Mouse (Mus musculus): ENCODE data around the gene Ints13.

The Ints13 gene

GRCm38 (mm10) chr6:146538661-146539060, 39.0 kb downstream of the Ints13 start:
- DNase-seq (ENCODE audit: low read depth), result peak; percentile 40

- DNase-seq (ENCODE audit: low read depth), result no peak
These were observed 39.6 kb downstream of the Ints13 start for GRCm38 (mm10) chr6:146538071-146538470.

DNA sequence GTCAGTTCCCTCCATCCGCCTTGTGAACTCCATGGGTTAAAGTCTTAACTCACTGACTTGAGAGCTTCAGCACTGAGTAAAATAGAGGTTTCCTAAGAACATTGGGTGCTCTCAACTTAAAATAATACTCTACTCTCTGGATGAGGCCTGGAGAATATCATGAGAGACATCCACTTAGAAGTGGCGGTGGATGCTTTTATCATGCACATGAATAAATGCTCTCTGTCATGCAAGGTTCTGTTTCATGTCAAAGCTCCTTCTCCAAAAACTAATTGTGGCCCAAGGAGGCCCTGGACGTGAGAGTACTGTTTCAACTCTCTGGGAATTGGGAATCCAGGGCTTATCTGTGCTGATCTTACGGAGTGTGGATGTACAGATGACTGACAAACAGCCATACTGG, 40.5 kb downstream of the Ints13 start:
- no peak for DNase-seq (ENCODE audit: low read depth)

GRCm38 (mm10) chr6:146535501-146535900, 42.1 kb downstream of the Ints13 start:
- no peak for DNase-seq (ENCODE audit: low read depth)

DNA sequence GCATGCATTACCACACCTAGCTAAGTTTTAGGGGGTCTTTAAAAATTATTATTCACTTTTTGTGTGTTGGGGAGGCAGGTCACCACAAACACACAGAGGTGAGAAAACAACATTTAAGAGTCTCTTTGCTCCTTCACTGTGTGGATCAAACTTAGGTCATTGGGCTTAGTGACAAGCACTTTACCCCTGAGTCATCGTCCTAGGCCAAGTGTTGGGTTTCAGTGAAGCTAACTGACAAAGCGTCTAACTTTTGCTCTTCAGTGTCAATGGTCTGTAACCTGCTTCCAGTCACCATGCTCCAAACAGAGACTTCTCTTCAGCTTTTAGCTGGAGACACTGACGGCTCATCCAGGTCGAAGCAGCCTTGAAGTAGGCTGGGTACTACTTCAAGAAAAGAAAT, 44.5 kb downstream of the Ints13 start:
- no peak for DNase-seq (ENCODE audit: low read depth)

DNA sequence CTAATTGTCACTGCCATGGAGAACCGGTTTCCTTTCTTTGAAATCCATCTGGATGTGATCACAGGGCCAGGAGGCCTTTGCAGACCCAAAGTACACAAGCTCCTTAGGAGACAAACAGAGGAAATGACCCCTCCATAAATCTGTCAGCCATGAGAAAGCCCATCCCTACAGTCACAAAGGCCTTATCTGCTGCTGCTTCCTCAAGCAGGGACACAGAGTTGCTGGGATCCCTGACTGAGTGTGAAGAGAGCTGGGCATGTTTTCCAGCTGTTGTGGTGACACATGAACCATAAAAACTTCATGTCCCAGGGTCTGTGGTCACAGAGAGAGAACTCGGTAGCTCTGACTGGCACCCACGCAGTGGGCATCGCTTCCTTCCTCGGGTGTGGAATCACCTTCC, 46.9 kb downstream of the Ints13 start:
- no peak for DNase-seq (ENCODE audit: low read depth)

DNA sequence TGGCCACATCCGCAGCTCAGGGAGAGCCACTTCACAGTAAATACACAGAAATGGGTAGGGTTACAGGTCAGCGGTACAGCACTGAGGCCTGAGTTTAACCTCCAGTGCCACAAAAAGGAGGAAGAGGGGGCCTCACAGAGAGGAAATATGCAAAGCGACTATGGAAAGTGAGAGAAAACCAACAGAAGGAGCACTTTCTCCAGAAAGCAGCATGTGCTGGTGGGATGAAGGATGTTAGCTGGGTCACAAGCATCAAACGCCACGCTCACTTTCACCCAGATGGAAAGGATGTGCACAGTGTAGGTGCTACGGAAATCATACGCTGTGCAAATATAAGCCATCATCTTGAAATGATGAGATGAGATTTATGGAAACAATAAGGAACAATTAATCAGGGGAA, 47.3 kb downstream of the Ints13 start:
- no peak for DNase-seq (ENCODE audit: low read depth)

GRCm38 (mm10) chr6:146527537-146527936, 50.1 kb downstream of the Ints13 start:
- DNase-seq (ENCODE audit: low read depth), result peak; percentile 81

GRCm38 (mm10) chr6:146525500-146525899, 52.1 kb downstream of the Ints13 start:
- no peak for DNase-seq (ENCODE audit: low read depth)

DNA sequence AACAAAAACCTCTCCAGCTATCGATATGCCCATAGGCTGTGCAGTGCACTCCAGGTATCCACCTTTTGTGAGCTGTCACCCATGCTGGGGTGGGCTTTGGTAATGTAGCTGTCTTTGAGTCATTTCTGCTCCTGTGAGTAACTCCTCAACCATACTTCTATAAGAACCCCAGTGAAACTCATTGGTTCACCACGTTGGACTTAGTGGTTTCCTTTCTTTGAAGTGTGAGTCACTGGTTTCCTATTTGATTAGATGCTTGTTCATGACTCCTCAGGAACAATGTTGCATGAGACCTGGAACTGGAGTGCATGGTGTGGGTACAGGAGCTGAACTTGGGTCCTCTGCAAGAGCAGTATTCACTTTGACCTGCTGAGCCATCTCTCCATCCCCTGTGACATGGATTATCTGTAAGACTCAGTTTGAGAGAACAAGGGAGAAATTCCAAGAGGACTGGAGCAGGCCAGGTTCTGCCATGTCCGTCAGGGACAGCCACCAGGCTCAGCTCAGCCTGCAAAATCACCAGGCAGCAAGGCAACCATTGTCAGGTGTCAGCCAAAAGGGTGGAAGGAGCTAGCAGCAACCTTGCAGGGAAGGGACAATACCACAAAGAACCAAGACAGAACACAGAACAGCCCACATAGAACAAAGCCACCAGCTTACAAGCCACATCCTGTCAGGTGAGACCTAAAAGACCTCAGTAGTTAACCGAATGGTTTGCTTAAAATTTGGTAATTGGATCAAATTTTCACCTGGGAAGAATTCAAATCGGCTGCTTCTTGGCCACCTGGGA, 56.0 kb downstream of the Ints13 start:
- no peak for DNase-seq (ENCODE audit: low read depth)

DNA sequence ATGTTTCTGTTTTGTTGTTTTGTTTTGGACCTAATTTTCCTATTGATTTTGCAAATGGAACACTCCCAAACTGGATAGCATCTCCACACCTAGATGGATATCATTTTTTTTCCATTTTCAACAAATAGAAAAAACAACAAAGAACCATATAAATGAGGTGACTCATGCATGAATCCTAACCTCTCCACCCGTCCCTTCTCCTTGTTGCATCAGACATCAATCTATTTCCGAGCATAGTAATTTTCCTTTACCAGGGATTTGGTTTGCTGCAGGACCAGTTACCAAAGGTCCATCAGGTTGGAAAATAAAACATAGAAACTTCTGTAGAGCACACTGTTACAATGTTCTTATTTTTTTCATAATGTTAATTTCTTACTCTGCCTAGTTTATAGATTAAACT, 58.6 kb downstream of the Ints13 start:
- peak; percentile 38 for DNase-seq (ENCODE audit: low read depth)

DNA sequence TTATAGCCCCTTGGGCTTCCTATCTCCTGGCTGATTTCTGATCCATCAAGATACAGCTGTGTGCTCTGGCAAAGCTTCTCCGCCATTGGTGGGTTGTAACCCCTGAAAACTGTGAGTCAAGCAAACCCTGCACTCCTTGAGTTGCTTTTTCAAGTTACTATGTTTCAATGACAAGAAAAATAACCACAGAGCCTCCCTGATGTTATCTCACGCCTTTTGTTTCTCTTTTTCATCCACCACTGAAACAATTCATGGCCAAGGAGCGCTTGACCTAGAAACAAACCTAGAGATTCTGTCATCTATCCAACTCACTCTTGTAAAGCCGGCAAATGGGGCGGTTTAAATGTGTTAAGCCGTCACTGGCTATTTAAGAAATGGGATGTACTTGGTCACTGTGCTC, 61.7 kb downstream of the Ints13 start:
- DNase-seq (ENCODE audit: low read depth), result no peak

- DNase-seq (ENCODE audit: low read depth), result no peak
These were observed 63.1 kb downstream of the Ints13 start for GRCm38 (mm10) chr6:146514531-146514948.

DNA sequence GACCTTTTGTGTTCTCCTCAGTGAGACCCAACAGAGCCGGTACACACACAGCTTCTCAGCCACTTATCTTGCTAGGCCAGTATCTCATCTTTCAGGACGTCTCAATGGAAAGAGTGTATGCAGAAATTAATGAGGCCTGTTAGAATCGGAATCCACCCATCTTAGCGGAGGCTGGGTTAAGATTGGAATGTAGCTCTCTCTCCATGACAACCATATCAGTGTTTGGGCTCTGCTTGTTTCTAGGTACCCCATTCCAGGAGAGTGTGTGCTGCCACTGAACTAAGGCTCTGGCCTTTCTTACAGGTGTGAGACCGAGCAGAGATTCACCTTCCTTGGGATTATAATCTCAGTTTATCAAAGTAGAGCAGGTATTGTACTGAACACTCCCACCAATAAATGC, 63.7 kb downstream of the Ints13 start:
- no peak for DNase-seq (ENCODE audit: low read depth)

DNA sequence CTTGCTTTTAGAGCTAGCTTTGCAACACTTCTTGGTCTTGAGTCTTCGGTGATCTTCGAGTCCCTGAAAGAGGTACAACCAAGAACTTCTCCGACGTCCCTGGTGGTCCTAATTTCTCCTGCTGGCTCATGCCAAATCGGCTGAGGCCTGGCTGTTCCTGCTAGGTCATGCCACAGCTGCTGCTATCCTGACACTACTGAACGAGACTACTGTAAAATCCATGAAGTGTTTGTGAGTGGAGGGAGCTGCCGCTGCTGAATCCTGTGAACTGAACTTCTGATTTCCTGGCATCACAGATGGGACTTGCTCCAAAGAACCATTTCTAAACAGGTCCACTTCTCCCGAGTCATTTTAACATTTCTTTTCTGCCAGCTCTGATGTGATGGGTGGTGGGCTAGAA, 64.3 kb downstream of the Ints13 start:
- no peak for DNase-seq (ENCODE audit: low read depth)

GRCm38 (mm10) chr6:146511511-146511910, 66.1 kb downstream of the Ints13 start:
- no peak for DNase-seq (ENCODE audit: low read depth)

DNA sequence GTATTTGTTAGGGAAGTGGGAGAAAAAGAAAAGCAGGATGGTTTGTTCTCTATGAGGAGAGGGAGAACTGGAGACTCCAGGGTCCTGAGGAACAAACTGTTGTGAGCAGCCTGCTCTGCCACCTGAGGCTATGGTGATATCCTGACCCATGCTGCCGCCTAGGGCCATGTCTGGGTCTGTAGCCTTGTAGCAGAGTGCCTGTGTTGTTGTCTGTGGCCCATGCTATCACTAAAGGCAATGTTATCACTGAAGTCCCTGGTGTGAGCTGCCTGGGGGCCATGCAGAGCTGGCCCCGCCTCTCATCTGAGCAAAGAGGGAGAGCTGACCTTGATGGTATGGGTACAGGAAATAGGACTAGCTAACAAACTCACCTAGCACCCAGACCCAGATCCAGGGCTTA, 67.7 kb downstream of the Ints13 start:
- DNase-seq (ENCODE audit: low read depth), result no peak

DNA sequence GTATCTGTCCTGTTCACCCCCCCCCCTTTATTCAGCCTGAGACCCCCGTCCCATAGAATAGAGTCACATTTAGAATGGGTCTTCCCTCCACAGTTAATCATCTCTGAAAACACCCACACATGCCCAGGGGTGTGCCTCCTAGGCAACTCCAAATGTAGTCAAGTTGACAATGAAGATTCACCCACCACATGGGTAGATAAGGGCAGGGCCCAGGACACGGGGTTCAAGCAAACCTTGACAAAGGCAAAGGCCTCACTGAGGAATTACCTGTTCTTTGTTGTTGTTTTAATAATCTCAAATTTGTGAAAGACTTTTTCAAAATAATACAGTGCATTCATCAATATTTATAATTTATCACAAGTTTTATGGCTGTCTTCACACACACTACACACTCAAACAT, 73.2 kb downstream of the Ints13 start:
- DNase-seq (ENCODE audit: low read depth), result no peak

DNA sequence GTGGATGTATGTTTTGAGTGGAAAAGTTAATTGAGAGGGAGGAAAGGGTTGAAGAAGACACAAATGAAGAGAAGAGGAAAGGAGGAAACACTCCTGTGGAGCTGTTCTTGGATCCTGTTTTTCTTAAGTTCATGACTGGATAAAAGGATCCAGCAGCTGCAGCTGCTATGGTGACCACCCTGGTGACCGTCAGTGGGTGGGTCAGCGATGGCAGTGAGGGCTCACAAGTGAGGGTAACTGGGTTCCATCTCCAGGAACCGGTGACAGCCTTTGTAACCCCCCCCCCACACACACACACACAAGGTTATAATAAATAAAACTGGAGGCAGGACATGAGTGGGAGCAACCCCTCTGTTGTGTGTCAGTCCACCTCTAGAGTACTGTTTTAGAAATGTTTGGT, 74.8 kb downstream of the Ints13 start:
- no peak for DNase-seq (ENCODE audit: low read depth)

DNA sequence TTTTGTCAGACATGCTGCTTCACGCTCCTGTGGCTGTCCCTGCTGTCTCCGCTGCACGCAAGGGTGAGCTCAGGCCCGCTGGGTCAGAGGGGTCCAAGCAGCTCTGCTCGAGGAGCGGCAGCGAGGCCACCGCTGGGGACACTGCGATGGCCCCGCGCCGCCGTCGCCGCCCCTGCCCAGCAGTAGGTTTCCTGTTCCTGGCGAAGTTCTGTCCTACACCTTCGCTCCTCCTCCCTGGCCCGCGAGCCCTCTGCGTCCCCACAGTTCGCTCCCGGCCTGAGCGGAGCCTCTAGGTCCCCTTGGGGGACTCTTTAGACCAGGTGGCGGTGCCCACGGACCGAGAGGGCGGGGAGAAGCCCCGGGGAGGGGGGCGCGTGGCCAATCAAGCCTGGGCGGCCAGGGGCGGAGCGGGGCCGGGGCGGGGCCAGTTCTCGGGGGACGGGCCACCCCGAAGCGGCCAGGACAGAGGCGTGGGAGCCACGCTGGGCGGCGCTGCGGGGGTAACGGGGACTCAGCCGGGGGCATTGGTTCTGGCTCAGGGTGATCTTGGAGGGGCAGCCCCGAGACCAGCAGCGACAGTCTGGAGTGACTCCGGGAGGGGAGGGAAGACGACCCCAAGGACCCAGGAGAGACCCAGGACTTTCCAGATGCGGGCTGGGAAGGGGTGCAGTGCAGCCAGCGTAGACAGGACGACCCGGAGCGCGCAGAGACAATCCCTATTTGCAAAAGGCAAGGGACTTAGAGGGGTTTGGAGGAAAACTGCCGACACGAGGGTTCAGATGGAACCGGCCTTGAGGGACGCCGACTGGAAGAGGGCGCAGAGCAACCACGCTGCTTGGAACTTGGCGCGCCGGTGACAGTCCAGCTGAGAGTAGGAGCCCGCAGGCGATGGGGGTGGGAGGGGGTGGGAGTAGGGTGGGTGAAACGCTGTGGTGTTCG, 75.5 kb downstream of the Ints13 start, which contains the start of gene Itpr2:
Gene Itpr2 (minus strand): TSS at position 358 of the 939 bp plus-strand sequence.
- peak; percentile 88 for DNase-seq (ENCODE audit: low read depth)

DNA sequence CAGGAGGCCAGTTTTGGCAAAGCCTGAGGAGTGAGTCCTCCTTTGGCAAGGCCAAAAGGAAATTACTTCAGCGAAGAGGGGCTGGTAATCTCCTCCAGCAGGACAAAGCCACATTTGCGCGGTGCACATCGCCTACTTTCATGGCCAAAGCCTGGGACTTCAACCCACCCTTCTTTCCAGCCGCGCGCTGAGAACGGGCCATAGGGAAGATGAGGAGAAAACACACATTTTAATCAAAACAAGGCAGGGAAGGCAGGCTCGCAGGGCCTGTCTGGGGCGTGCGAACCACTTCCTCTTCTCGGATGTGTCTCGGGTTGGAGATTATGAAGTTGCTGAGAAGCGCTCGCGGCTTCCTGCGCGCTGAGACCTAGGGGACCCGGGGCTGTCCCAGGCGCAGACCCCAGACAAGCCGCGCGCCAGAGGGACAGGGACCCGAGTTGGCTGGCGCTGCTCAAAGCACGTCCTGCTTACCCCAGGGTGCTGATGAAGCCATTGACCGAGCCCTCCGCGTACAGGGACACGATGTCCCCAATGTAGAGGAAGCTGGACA, 76.2 kb downstream of the Ints13 start:
- peak; percentile 55 for DNase-seq (ENCODE audit: low read depth)

DNA sequence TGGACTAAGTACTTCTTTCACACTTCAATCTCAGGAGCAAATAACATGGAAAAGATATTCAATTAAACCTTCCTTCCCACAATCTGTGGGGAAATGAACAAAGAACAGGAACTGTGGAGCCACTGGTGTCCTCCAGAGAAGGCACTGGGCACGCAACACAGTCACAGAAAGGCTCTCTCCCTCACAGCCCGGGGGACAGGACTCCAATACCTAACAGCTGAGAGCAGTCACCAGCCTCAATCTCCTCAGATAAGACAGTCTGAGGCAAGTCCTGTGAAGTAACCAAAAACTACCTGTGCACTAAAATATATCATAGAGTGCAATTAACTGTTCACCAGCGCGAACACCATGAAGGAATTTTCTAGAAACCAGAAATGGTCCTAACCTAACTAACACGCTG, 76.9 kb downstream of the Ints13 start:
- no peak for DNase-seq (ENCODE audit: low read depth)

DNA sequence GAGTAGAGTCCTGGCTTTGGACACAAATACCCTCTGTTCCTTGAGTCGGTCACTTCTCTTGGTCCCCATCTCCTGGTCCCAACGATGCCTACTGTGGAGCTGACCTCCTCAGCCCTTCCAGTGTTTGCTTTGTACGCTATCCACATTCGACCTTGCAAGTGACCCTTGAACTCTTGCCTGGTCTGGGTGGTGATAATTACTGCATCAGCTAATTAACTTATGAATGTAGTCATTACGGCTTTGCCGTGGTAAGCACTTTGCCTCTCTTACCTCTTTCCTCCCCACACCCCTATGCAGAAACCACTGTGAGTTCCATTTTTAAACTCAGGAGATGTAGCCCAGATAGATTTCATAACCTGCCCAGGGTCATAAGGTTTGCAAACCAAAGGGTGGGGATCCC, 77.4 kb downstream of the Ints13 start:
- no peak for DNase-seq (ENCODE audit: low read depth)
